Mouse (Mus musculus): Measurements from ENCODE around the gene Slc41a2. TPM values are rescaled to one million over a fixed set of nuclear protein-coding genes. Genes with fewer than 3 reads are reported as not detected.

Slc41a2 gene
- 11.3 TPM for polyA plus RNA-seq (2015; fragmentation: Illumina TruSeq; extraction: RNeasy Lipid Tissue Mini Kit (QIAGEN cat#74804); ENCODE audit: low read depth, low replicate concordance)

GRCm38 (mm10) chr10:83337159-83337951 is at the start of gene Slc41a2:
Slc41a2 (minus strand) TSS chr10:83337882.

GRCm38 (mm10) chr10:83359956-83360355 is 22.3 kb upstream of the Slc41a2 start, which contains the start of gene D10Wsu102e:
D10Wsu102e (plus strand) TSS chr10:83360221.

Other genes with a start within 250 kb of the Slc41a2 start
- 0.77 TPM for gene D10Wsu102e, start 22.3 kb upstream of the Slc41a2 start, polyA plus RNA-seq (2015; fragmentation: Illumina TruSeq; extraction: RNeasy Lipid Tissue Mini Kit (QIAGEN cat#74804); ENCODE audit: low read depth, low replicate concordance)
- 1.7 TPM for gene Aldh1l2, start 196.3 kb upstream of the Slc41a2 start, polyA plus RNA-seq (2015; fragmentation: Illumina TruSeq; extraction: RNeasy Lipid Tissue Mini Kit (QIAGEN cat#74804); ENCODE audit: low read depth, low replicate concordance)
- gene Washc4, start 205.9 kb upstream of the Slc41a2 start, polyA plus RNA-seq (2015; fragmentation: Illumina TruSeq; extraction: RNeasy Lipid Tissue Mini Kit (QIAGEN cat#74804); ENCODE audit: low read depth, low replicate concordance): 19.2 TPM

Data from brain, adult 10 weeks (tissue).